In the genomic region with DNA sequence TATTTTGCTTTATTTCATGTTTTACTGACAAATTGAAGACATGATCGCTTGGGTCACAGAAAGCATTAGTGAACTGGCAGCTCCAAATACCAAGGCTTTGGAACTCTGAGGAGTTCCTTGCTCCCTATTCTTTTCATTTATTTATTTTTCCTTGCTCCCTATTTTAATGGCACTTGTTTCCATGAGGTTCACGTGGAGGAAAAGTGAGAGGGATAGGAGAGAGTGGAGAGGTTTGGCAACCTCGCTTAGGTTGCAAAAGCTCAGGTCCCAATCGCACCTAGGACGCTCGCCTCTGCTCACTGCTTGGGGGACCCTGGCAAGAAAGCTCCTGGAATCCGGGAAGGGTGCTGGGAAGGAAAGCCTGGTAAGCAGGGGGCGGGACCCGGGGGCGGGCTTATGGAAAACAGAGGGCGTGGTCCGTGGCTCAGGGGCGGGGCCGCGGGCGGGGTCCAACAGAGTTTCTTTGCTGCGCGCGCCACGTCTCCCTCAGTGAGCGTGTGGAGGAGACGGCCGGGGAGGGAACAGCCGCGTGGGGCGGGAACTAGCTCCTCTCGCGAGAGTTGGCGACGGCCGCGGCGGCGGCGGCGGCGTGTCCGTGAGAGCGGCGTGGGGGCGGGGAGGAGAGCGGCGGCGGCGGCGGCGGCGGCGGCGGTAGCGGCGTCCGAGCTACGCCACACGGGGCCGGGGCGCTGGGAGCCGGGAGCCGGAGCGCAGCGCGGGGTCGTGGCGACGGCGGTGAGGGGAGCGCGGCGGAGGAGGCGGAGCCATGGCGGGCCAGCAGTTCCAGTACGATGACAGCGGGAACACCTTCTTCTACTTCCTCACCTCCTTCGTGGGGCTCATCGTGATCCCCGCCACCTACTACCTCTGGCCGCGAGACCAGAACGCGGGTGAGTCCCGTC, we compare ENCODE assay signal across 8 mouse cellular contexts. TPM values are rescaled to one million over a fixed set of nuclear protein-coding genes. Genes with fewer than 3 reads are reported as not detected.
DNase-seq lines count a peak whose midpoint lies in the region; ATAC-seq lines count a peak whose summit lies in the region.

Gene Sec63 (plus strand): TSS at position 498 of the 902 bp plus-strand sequence.

- peak within 1 kb of the TSS; percentile 60 to 91 for H3K27ac ChIP-seq in heart, embryonic 14.5 days (replicated peaks in 1 of 2; ENCODE audit: control insufficient read depth in 1 of 2, insufficient read depth in 1 of 2, low read depth in 2 of 2, low read length in 2 of 2)
- peak within 1 kb of the TSS; percentile 83 for H3K27ac ChIP-seq in liver, embryonic 13.5 days
- peak within 1 kb of the TSS; percentile 91 for H3K27ac ChIP-seq in stomach, embryonic 16.5 days (ENCODE audit: low read length)

- H3K4me3 ChIP-seq in heart, embryonic 14.5 days (ENCODE audit: control insufficient read depth in 1 of 2, insufficient read depth in 1 of 2, low read depth in 1 of 2, low read length in 2 of 2) = peak within 1 kb of the TSS; percentile 60 to 76
- peak within 1 kb of the TSS; percentile 95 for H3K4me3 ChIP-seq in liver, embryonic 13.5 days (replicated peaks)
- H3K4me3 ChIP-seq in stomach, embryonic 16.5 days (replicated peaks; ENCODE audit: low read length) = peak within 1 kb of the TSS; percentile 96

- under 1% methylated on average over 52 of the region's 81 CpGs for WGBS in heart, embryonic 14.5 days
- WGBS in liver, embryonic 13.5 days (ENCODE audit: insufficient replicate concordance) = under 1% methylated on average over 75 of the region's 81 CpGs
- WGBS in stomach, embryonic 16.5 days = under 1% methylated on average over 70 of the region's 81 CpGs

- H3K9ac ChIP-seq in heart, embryonic 14.5 days (ENCODE audit: low read length) = peak within 1 kb of the TSS; percentile 92
- peak within 1 kb of the TSS; percentile 96 for H3K9ac ChIP-seq in liver, embryonic 13.5 days
- peak within 1 kb of the TSS; percentile 95 for H3K9ac ChIP-seq in stomach, embryonic 16.5 days (ENCODE audit: low read length)

- H3K36me3 ChIP-seq in heart, embryonic 14.5 days (ENCODE audit: control insufficient read depth, insufficient read depth, low read length) = no peaks in the 10 kb centered on the region
- H3K36me3 ChIP-seq in liver, embryonic 13.5 days = no peaks in the 10 kb centered on the region
- H3K36me3 ChIP-seq in stomach, embryonic 16.5 days (ENCODE audit: control insufficient read depth, insufficient read depth, low read length) = no peaks in the 10 kb centered on the region

- no peaks in the 10 kb centered on the region for H3K27me3 ChIP-seq in heart, embryonic 14.5 days (ENCODE audit: control insufficient read depth, insufficient read depth, low read length)
- H3K27me3 ChIP-seq in liver, embryonic 13.5 days = no peaks in the 10 kb centered on the region
- H3K27me3 ChIP-seq in stomach, embryonic 16.5 days (ENCODE audit: control insufficient read depth, insufficient read depth, low read length) = no peaks in the 10 kb centered on the region

- H3K9me3 ChIP-seq in heart, embryonic 14.5 days (ENCODE audit: control insufficient read depth, low read length) = no peaks in the 10 kb centered on the region
- no peaks in the 10 kb centered on the region for H3K9me3 ChIP-seq in liver, embryonic 13.5 days (replicated peaks)
- H3K9me3 ChIP-seq in stomach, embryonic 16.5 days (replicated peaks; ENCODE audit: control insufficient read depth, low read length) = no peaks in the 10 kb centered on the region

- peak; percentile 91 for ATAC-seq in CD4-positive, CD25-positive, alpha-beta regulatory T cell, adult 4 months
- ATAC-seq in heart, embryonic 14.5 days (ENCODE audit: insufficient number of reproducible peaks, insufficient read depth, low FRiP score, low read depth) = peak; percentile 99
- ATAC-seq in liver, embryonic 13.5 days (ENCODE audit: low read depth) = peak; percentile 93
- peak; percentile 98 for ATAC-seq in stomach, embryonic 16.5 days (ENCODE audit: insufficient read depth, low FRiP score)

- H3K4me1 ChIP-seq in heart, embryonic 14.5 days (ENCODE audit: control insufficient read depth in 2 of 2, insufficient read depth in 2 of 2, low read length in 2 of 2) = peaks cover 4 to 25% of the 10 kb centered on the region in 2 experiments; a peak in 3 of 4 replicates
- H3K4me1 ChIP-seq in liver, embryonic 13.5 days (replicated peaks) = peaks cover 41% of the 10 kb centered on the region
- H3K4me1 ChIP-seq in stomach, embryonic 16.5 days (ENCODE audit: control insufficient read depth, insufficient read depth, low read length) = peaks cover 19% of the 10 kb centered on the region

- peak within 1 kb of the TSS; percentile 79 for H3K4me2 ChIP-seq in heart, embryonic 14.5 days (ENCODE audit: low read length)
- H3K4me2 ChIP-seq in liver, embryonic 13.5 days = peak within 1 kb of the TSS; percentile 85
- H3K4me2 ChIP-seq in stomach, embryonic 16.5 days (ENCODE audit: low read depth, low read length) = peak within 1 kb of the TSS; percentile 80

- DNase-seq in c-Kit-negative CD71-positive TER-119-positive erythroid progenitor cells, embryonic 14.5 days (ENCODE audit: low read depth, low spot score) = peak; percentile 91
- peak; percentile 65 for DNase-seq in fibroblast of lung, adult 2 months (ENCODE audit: low read depth)
- peak; percentile 99 for DNase-seq in kidney, postnatal 14 days
- peak; percentile 93 for DNase-seq in liver, embryonic 13.5 days
- peak; percentile 99 for DNase-seq in neural tube, embryonic 10.5 days (ENCODE audit: extremely low spot score, low spot score)

RNA-seq across cellular contexts. Expression of gene Sec63, which starts in this region (rescaled TPM):
- polyA plus RNA-seq in CD4-positive, CD25-positive, alpha-beta regulatory T cell, adult 4 months (2017; shearing (Covaris generic)) = 10 to 100 TPM; 17.8 to 19.4 TPM
- polyA plus RNA-seq in heart, embryonic 14.5 days (2014; fragmentation: Nextera tagmentation; extraction: Ambion mirVana) = 14.3 and 15.3 TPM in 2 replicates
- 9.8 and 10.5 TPM in 2 replicates for polyA plus RNA-seq in liver, embryonic 13.5 days (2015; fragmentation: Nextera tagmentation; extraction: Ambion mirVana)
- 22.4 and 25.7 TPM in 2 replicates for polyA plus RNA-seq in stomach, embryonic 16.5 days (2015; fragmentation: Nextera tagmentation; extraction: Ambion mirVana)

Comparison
In these comparisons a context has a peak if more than half of its experiments do, and no peak if none do; other contexts are left out.
1. Peak in every context shown above with its lines: DNase-seq, ATAC-seq, H3K4me3 ChIP-seq and H3K27ac ChIP-seq.